Mouse (Mus musculus) midbrain, postnatal 0 days (tissue): ENCODE data around the gene Srarp. TPM values are rescaled to one million over a fixed set of nuclear protein-coding genes. Genes with fewer than 3 reads are reported as not detected.

Experiments
- ATAC-seq: fragments of 200-750 bp; cut with Nextera tagmentation; 2 replicates; pipeline ENCODE4 v1.8.0; 2017; ENCODE audit warnings: moderate number of reproducible peaks, mild to moderate bottlenecking, moderate TSS enrichment, moderate library complexity; ENCODE audit not compliant: low FRiP score
- DNase-seq: peaks from one replicate; pipeline ENCODE4 v3.0.0-alpha.2; 2015; ENCODE audit warnings: low spot score
- H3K27ac ChIP-seq: fragments of 300-500 bp; sonication (generic); 2 replicates; pipeline ENCODE4 v1.5.1; 2014; ENCODE audit warnings: low read depth, mild to moderate bottlenecking, low read length, mixed read lengths
- H3K27me3 ChIP-seq: fragments of 300-500 bp; sonication (generic); 2 replicates; pipeline ENCODE4 v1.6.1; 2014; ENCODE audit warnings: low read length, control low read depth, mixed read lengths; ENCODE audit not compliant: insufficient read depth
- H3K36me3 ChIP-seq: fragments of 300-500 bp; sonication (generic); 2 replicates; pipeline ENCODE4 v1.6.1; 2014; ENCODE audit warnings: low read length, control low read depth, mixed read lengths; ENCODE audit not compliant: insufficient read depth
- H3K4me1 ChIP-seq: fragments of 300-500 bp; sonication (generic); 2 replicates; pipeline ENCODE4 v1.6.1; 2014; ENCODE audit warnings: mild to moderate bottlenecking, control low read depth, antibody characterized with exemption, low read length, mixed read lengths; ENCODE audit not compliant: insufficient read depth
- H3K4me2 ChIP-seq: fragments of 300-500 bp; sonication (generic); 2 replicates; pipeline ENCODE4 v1.6.1; 2014; ENCODE audit warnings: low read depth, mild to moderate bottlenecking, low read length, mixed read lengths; ENCODE audit not compliant: poor library complexity, severe bottlenecking
- H3K4me3 ChIP-seq: fragments of 300-500 bp; sonication (generic); 2 replicates; pipeline ENCODE4 v1.5.1; 2014; ENCODE audit warnings: low read depth, mild to moderate bottlenecking, low read length, moderate library complexity
- H3K9ac ChIP-seq: fragments of 300-500 bp; sonication (generic); replicated peaks from 2 replicates; pipeline ENCODE4 v1.6.1; 2014; ENCODE audit warnings: mild to moderate bottlenecking, low read length, moderate library complexity, mixed read lengths; ENCODE audit not compliant: poor library complexity, severe bottlenecking
- H3K9me3 ChIP-seq: fragments of 300-500 bp; sonication (generic); 2 replicates; pipeline ENCODE4 v1.6.1; 2016; ENCODE audit warnings: low read length, control low read depth
- CTCF ChIP-seq: IDR thresholded peaks from 2 replicates; pipeline ENCODE4 v1.5.1; 2016; ENCODE audit warnings: antibody characterized with exemption, mild to moderate bottlenecking
- WGBS: fragments of 180-500 bp; shearing (Covaris S2); extraction: QIAGEN DNeasy Blood & Tissue Kit; methylation state at CpG from one replicate; pipeline ENCODE4 v1.1.7; 2014; 5-methylcytosine and 5-hydroxymethylcytosine counted together
- polyA plus RNA-seq: library from polyadenylated mRNA; unstranded; fragments of >200 nt; fragmentation: Nextera tagmentation; extraction: Ambion mirVana; gene quantifications from 2 replicates; pipeline ENCODE4 v1.2.1, GENCODE M21; 2015
- total RNA-seq: library from RNA; depleted of rRNA; stranded (reverse); fragments of >200 nt; gene quantifications from 2 replicates; pipeline ENCODE4 v1.2.3, GENCODE M21; 2014

Srarp gene
- total and polyA plus RNA-seq, 2 experiments from 2014 or later: 0.52 to 1.9 TPM

GRCm38 (mm10) chr4:141420886-141421285, 15.0 kb downstream of the Srarp start:
- Histone ChIP-seq H3K4me3 (no peak overlapping the region), H3K36me3 (no peaks in the 10 kb centered on the region), H3K9ac (no peak overlapping the region), H3K4me2 (no peak overlapping the region), H3K4me1 (no peaks in the 10 kb centered on the region), H3K27ac (no peak overlapping the region), H3K9me3 (no peaks in the 10 kb centered on the region), H3K27me3 (no peaks in the 10 kb centered on the region)
- WGBS: 57% methylated on average over 9 of the region's 9 CpGs
- TF ChIP-seq CTCF: no peak
- ATAC-seq (no peak), DNase-seq (no peak)

DNA sequence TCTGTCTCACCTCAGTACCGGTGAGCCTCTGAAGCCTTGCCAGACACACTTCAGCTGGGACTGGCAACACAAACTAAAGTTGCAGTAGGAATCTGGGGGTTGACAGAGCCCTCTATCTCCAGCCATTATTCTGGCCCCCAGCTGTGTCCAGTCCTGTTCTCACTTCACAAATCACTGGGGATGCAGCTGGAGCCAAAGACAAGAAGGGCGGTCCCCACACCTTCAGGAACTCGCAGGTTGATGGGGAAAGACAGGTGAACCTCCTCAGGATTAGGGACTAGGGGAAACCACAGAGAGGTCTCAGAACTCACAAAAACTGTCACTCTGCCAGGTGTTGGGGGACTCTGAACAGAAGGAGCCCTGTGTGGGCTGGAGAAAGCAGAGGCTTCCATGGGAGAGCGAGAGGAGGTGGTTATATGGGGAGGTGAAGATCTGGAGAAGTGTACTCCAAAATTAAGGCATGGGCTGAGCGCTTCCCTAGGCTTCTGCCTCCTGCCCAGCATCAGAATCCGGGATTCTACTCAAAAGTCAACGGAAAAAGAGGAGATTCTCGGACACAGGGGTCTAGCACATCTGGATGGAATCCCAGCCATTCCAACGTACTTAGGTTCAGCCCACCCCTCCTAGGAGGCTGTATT, 15.6 kb downstream of the Srarp start, which contains the start of gene Hspb7:
Hspb7 (plus strand) TSS at position 588 of the 638 bp plus-strand sequence.
- Histone ChIP-seq H3K4me1 (no peaks in the 10 kb centered on the region), H3K27me3 (no peaks in the 10 kb centered on the region), H3K36me3 (no peaks in the 10 kb centered on the region), H3K4me3 (no peak within 1 kb of the TSS), H3K9me3 (no peaks in the 10 kb centered on the region), H3K9ac (0 out of 2 replicates have a peak within 1 kb of the TSS, but pooled peaks have one; percentile 8), H3K27ac (no peak within 1 kb of the TSS), H3K4me2 (no peak within 1 kb of the TSS)
- ATAC-seq (no peak), DNase-seq (no peak)
- WGBS: 61% methylated on average over 9 of the region's 9 CpGs
- TF ChIP-seq CTCF: no peak

DNA sequence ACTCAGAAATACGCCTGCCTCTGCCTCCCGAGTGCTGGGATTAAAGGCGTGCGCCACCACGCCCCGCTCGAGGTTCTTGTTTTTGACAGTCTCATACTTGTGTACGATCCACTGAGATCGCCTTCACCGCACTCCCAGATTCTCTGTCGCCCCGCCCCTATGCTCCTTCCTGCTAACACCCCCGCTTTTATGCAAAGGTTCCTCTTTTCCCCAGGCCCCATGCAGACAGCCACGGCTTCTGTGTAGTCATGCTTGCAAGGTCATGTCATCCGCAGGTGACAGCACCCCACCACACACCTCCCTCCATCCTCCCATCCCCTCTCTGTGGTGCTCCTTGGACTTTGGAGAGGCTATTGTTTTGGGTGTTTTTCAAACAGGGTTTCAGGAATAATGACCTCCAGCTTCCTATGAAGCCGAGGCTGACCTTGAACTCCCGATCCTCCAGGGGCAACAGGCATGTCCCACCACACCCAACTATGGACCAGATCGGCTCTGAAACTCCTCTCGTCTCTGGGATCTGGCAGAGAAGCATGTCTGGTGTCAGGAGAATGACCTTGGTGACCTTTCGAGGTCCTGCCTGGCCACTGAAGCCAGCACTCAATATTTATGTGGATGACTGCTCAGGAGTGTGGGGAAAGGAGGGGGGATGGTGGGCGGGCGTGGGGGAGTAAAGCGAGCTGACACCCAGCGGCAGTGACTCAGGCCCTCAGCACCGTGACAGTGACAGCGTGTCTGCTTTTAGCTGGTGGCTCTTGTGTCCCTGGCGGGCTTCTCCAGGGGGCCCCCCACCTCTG, 16.3 kb downstream of the Srarp start:
- H3K36me3 ChIP-seq: no peaks in the 10 kb centered on the region
- H3K27ac ChIP-seq: no peak overlapping the region
- no peak overlapping the region for H3K4me2 ChIP-seq
- ATAC-seq (no peak), DNase-seq (no peak)
- H3K27me3 ChIP-seq: no peaks in the 10 kb centered on the region
- H3K4me1 ChIP-seq: no peaks in the 10 kb centered on the region
- no peak overlapping the region for H3K9ac ChIP-seq
- no peak overlapping the region for H3K4me3 ChIP-seq
- no peak for TF ChIP-seq CTCF
- no peaks in the 10 kb centered on the region for H3K9me3 ChIP-seq
- 67% methylated on average over 27 of the region's 27 CpGs for WGBS

DNA sequence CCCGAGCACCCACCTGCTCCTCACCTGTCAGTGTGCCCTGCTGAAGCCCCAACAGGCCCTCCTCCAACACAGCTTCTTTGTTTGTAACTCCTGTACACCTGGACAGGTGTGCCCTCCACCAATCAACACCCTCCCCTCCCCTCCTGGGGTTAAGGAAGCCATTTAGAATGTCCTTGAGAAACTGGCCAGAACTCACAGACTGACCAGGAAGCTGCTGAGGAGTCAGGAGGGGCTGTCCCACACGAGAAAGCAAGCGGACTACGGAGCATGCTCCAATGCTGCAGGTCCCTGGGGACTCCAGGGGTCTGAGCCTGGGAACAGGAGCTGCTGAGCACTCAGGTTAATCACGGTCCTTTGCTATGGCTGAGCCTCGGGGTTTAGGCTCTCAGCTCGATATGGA, 20.0 kb downstream of the Srarp start, which contains the start of gene Clcnkb:
Clcnkb (minus strand) TSS at position 91 of the 400 bp plus-strand sequence.
- Histone ChIP-seq H3K36me3 (no peaks in the 10 kb centered on the region), H3K9me3 (no peaks in the 10 kb centered on the region), H3K4me1 (no peaks in the 10 kb centered on the region), H3K4me2 (no peak within 1 kb of the TSS), H3K27me3 (no peaks in the 10 kb centered on the region), H3K9ac (no peak within 1 kb of the TSS), H3K27ac (no peak within 1 kb of the TSS), H3K4me3 (no peak within 1 kb of the TSS)
- TF ChIP-seq CTCF: no peak
- DNase-seq (no peak), ATAC-seq (no peak)
- WGBS: 67% methylated on average over 7 of the region's 7 CpGs

DNA sequence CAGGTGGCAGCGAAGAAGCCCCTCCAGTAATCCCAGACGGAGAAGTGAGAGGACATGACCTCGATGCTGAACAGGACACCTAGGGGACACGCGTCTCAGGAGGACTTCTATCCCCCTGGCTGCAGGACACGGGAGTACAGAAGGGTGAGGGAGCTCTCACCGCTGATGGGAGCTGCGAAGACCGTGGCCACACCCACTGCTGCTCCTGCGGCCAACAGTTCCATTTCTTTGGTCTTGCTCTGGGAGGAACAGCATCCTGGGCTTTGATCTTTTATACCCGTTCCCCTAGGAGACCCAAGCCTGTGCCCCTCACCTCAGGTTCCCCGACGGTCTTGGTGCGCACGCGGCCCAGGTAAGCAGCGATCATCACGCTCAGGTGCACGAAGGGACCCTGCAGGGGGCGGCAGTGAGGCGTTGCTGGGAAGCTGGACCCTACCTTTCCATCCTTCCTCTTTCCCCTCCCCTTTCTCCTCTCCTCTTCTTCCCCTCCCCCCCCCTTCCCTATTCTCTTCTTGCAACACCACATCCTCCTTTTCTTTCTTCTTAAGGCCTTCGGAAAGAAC, 24.4 kb downstream of the Srarp start:
- H3K27ac ChIP-seq: no peak overlapping the region
- H3K4me3 ChIP-seq: no peak overlapping the region
- no peaks in the 10 kb centered on the region for H3K36me3 ChIP-seq
- peak; percentile 24 for TF ChIP-seq CTCF
- ATAC-seq: no peak
- no peak overlapping the region for H3K9ac ChIP-seq
- no peaks in the 10 kb centered on the region for H3K9me3 ChIP-seq
- no peaks in the 10 kb centered on the region for H3K4me1 ChIP-seq
- no peak for DNase-seq
- no peaks in the 10 kb centered on the region for H3K27me3 ChIP-seq
- H3K4me2 ChIP-seq: no peak overlapping the region
- WGBS: 18% methylated on average over 22 of the region's 22 CpGs

DNA sequence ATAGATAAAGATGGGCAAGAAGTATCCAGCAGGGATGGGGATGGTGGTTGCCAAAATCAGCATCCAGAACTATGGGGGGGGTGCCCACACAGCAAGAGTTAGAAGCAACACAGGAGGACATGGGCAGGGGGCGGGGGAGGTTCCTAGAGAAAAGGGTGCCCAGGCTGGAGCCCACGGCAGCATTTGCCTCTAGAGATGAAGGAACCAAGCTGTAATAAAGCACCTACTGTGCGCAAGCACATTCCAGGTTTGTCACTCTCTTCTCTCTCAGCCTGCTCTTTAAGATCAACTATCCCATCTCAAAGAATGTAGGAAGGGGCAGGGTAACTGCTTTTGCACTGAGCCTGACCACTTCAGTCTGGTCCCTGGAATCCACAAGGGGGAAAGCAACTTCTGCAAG, 27.3 kb downstream of the Srarp start:
- no peak for TF ChIP-seq CTCF

More for the DNA sequence above, 27.3 kb downstream of the Srarp start:
- 91% methylated on average over 3 of the region's 3 CpGs for WGBS
- no peaks in the 10 kb centered on the region for H3K36me3 ChIP-seq
- no peak overlapping the region for H3K4me2 ChIP-seq
- no peaks in the 10 kb centered on the region for H3K27me3 ChIP-seq
- ATAC-seq (no peak), DNase-seq (no peak)
- H3K27ac ChIP-seq: no peak overlapping the region
- no peak overlapping the region for H3K4me3 ChIP-seq
- no peaks in the 10 kb centered on the region for H3K4me1 ChIP-seq
- H3K9ac ChIP-seq: no peak overlapping the region
- H3K9me3 ChIP-seq: no peaks in the 10 kb centered on the region
